Mouse (Mus musculus) CD4-positive helper T cell, adult 2 months (primary cell): ENCODE data around the gene Wdr18.

Source experiments
- DNase-seq: peaks from one replicate; pipeline ENCODE4 v3.0.0-alpha.2; 2012; ENCODE audit warnings: low read depth, missing footprints, low spot score

Wdr18 gene

GRCm38 (mm10) chr10:79959847-79960601 lies at the start of gene Wdr18:
Wdr18 (plus strand) TSS chr10:79960152.
- peak; percentile 100 for DNase-seq

GRCm38 (mm10) chr10:79910556-79910955 lies 49.4 kb upstream of the Wdr18 start, which contains the start of gene Gm26602:
Gm26602 (plus strand) TSS chr10:79910856.
- no peak for DNase-seq

- no peak for DNase-seq
Measured at GRCm38 (mm10) chr10:79912412-79912811, 47.5 kb upstream of the Wdr18 start.

DNA sequence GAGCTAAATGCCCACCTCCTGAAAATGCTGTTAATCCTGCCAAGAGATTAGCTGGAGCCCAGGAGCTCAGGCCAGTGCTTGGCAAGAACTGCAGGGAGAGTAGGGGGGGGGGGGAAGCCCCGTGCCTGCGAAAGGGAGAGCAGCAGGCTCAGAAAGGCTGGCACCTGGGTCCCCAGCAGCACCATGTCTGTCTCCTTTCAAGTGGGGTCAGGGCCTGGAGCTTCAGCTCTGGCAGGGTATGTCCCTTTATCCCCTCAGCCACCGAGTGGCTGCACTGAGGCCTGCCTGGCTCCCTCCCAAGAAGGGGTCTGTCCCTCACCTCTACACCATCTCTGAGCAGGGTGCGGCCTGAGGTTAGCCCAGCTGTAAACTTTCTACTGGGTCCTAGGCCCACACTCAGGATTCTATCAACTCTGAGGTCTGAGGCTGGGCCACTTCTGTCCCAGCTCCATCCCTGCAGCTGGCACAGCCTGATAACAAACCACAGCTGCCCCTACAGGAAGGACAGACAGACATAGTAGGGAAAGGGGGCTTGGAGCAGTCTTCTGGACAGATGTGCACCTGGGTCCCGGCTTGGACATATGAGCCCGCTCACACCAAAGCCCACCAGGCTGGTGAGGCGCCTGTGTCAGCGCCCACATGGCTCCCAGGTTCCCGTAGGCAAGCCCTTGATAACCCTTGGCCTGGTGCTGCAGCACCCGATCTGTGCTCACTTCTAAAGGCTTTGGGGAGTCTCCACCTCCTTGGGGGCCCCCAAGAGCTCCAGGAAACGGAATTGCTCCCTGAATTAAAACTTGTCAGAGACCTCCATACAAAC lies 45.6 kb upstream of the Wdr18 start:
- no peak for DNase-seq

- DNase-seq, result no peak
Measured at GRCm38 (mm10) chr10:79914948-79915596, 44.9 kb upstream of the Wdr18 start.

GRCm38 (mm10) chr10:79916081-79916480 lies 43.9 kb upstream of the Wdr18 start:
- DNase-seq, result no peak

- DNase-seq, result peak; percentile 83
Measured at GRCm38 (mm10) chr10:79916808-79917531, 43.0 kb upstream of the Wdr18 start, which contains the start of gene Kiss1r. Kiss1r (plus strand) TSS chr10:79916971.

- no peak for DNase-seq
Measured at GRCm38 (mm10) chr10:79917532-79918100, 42.3 kb upstream of the Wdr18 start.

DNA sequence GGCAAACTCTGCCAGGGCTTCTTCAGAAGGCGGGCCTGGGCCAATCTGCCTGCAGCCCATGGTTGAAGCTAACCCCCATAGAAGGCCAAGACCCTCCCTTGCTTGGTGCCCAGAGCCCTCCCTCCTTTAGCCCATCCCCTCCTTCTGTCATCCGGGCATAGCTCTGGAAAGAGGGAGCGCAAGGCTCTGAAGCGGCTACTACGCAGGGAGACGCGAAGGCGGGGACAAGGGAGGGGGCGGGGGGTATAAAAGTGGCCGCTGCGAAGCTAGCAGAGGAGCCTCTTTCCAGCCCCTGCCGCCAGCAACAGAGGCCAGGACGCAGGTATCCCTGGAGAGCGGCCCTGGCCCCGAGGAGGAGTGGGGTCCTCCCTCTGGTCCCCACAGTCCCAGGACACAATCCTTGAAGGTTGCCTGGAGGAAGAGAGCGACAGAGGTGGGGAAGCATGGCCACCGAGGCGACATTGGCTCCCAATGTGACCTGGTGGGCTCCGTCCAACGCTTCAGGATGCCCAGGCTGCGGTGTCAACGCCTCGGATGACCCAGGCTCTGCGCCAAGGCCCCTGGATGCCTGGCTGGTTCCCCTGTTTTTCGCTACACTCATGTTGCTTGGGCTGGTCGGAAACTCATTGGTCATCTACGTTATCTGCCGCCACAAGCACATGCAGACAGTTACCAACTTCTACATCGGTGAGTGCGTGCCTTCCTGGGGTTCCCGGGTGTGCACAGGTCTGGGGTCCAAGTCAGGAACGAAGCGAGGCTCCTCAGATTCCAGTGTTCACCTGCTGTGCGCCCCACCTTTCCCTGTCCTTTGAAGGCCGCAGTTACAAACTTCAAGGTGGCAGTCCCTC lies 41.5 kb upstream of the Wdr18 start:
- no peak for DNase-seq

- DNase-seq, result peak; percentile 51
Measured at GRCm38 (mm10) chr10:79919251-79919849, 40.6 kb upstream of the Wdr18 start.

GRCm38 (mm10) chr10:79920056-79920890 lies 39.7 kb upstream of the Wdr18 start:
- DNase-seq, result no peak

GRCm38 (mm10) chr10:79920958-79921535 lies 38.9 kb upstream of the Wdr18 start, which contains the start of gene R3hdm4:
R3hdm4 (minus strand) TSS chr10:79921208.
- no peak for DNase-seq

DNA sequence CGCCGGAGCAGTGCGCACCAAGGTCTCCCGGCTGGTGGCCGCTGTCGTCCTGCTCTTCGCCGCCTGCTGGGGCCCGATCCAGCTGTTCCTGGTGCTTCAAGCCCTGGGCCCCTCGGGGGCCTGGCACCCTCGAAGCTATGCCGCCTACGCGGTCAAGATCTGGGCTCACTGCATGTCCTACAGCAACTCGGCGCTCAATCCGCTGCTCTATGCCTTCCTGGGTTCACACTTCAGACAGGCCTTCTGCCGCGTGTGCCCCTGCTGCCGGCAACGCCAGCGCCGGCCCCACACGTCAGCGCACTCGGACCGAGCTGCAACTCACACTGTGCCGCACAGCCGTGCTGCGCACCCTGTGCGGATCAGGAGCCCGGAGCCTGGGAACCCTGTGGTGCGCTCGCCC lies 38.4 kb upstream of the Wdr18 start:
- no peak for DNase-seq

GRCm38 (mm10) chr10:79924998-79925784 lies 34.8 kb upstream of the Wdr18 start:
- DNase-seq, result peak; percentile 92

GRCm38 (mm10) chr10:79925785-79926490 lies 34.0 kb upstream of the Wdr18 start:
- peak; percentile 71 for DNase-seq

- DNase-seq, result peak; percentile 98
Measured at GRCm38 (mm10) chr10:79926491-79927323, 33.2 kb upstream of the Wdr18 start, which contains the start of gene Arid3a. Arid3a (plus strand) TSS chr10:79927043.
